Mouse (Mus musculus): ENCODE measurements around the gene Rbm17. TPM values are rescaled to one million over a fixed set of nuclear protein-coding genes. Genes with fewer than 3 reads are reported as not detected.

Rbm17 gene
- polyA plus RNA-seq, 1 experiment, result 123 TPM

- no peaks in the 10 kb centered on the region for H3K27me3 ChIP-seq (replicated peaks)
- H3K36me3 ChIP-seq (replicated peaks; ENCODE audit: low read length), result peaks cover 37% of the 10 kb centered on the region
Measured at GRCm38 (mm10) chr2:11602506-11603489, 1.2 kb downstream of the Rbm17 start.

GRCm38 (mm10) chr2:11601795-11602194 is 2.2 kb downstream of the Rbm17 start:
- H3K4me3 ChIP-seq (replicated peaks), result peak overlapping the region; percentile 97
- no peaks in the 10 kb centered on the region for H3K9me3 ChIP-seq
- peaks cover 47% of the 10 kb centered on the region for H3K36me3 ChIP-seq (replicated peaks; ENCODE audit: low read length)
- H3K4me1 ChIP-seq, result peaks cover 45% of the 10 kb centered on the region
- TF ChIP-seq FLI1 (IDR thresholded peaks at IDR 0.05; ENCODE audit: low read length), result no peak
- no peak for TF ChIP-seq GATA1 (IDR thresholded peaks at IDR 0.05; ENCODE audit: borderline replicate concordance, low read length)
- H3K27me3 ChIP-seq (replicated peaks), result no peaks in the 10 kb centered on the region

More at GRCm38 (mm10) chr2:11602506-11603489, 1.2 kb downstream of the Rbm17 start:
- peak overlapping the region; percentile 97 for H3K4me3 ChIP-seq (replicated peaks)
- no peaks in the 10 kb centered on the region for H3K9me3 ChIP-seq
- peaks cover 35% of the 10 kb centered on the region for H3K4me1 ChIP-seq
- TF ChIP-seq GATA1 (IDR thresholded peaks at IDR 0.05; ENCODE audit: borderline replicate concordance, low read length), result no peak
- no peak for TF ChIP-seq FLI1 (IDR thresholded peaks at IDR 0.05; ENCODE audit: low read length)

- Histone ChIP-seq H3K36me3 (replicated peaks; ENCODE audit: low read length) (peaks cover 80% of the 10 kb centered on the region), H3K4me3 (replicated peaks) (peak overlapping the region; percentile 62), H3K4me1 (peaks cover 67% of the 10 kb centered on the region), H3K27me3 (replicated peaks) (no peaks in the 10 kb centered on the region), H3K9me3 (no peaks in the 10 kb centered on the region)
- TF ChIP-seq GATA1 (IDR thresholded peaks at IDR 0.05; ENCODE audit: borderline replicate concordance, low read length) (no peak), FLI1 (IDR thresholded peaks at IDR 0.05; ENCODE audit: low read length) (no peak)
Measured at GRCm38 (mm10) chr2:11597906-11598305, 6.0 kb downstream of the Rbm17 start.

DNA sequence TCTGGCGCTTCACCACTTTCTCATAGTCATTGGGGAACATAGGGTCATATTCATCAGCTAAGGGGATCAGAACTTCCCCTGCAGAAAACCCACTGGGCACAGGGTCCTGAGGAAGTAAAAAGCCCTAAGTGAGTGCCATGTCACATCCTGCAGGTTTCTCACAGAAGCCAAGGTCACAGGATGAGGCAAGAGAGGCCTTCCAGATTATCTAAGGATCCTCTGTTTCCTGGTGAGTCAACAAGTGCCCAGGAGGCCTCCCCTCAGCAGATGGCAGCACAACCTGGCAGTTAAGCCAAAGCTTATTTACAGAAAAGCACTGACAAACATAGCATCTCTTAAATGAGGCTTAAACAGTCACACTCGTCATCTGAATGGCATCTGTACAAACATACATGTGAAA is 7.3 kb downstream of the Rbm17 start:
- Histone ChIP-seq H3K27me3 (replicated peaks) (no peaks in the 10 kb centered on the region), H3K4me1 (peaks cover 60% of the 10 kb centered on the region), H3K36me3 (replicated peaks; ENCODE audit: low read length) (peaks cover 92% of the 10 kb centered on the region), H3K9me3 (no peaks in the 10 kb centered on the region), H3K4me3 (replicated peaks) (peak overlapping the region; percentile 67)
- TF ChIP-seq GATA1 (IDR thresholded peaks at IDR 0.05; ENCODE audit: borderline replicate concordance, low read length) (no peak; the same call in 2 of the 3 replicates), FLI1 (IDR thresholded peaks at IDR 0.05; ENCODE audit: low read length) (no peak)

DNA sequence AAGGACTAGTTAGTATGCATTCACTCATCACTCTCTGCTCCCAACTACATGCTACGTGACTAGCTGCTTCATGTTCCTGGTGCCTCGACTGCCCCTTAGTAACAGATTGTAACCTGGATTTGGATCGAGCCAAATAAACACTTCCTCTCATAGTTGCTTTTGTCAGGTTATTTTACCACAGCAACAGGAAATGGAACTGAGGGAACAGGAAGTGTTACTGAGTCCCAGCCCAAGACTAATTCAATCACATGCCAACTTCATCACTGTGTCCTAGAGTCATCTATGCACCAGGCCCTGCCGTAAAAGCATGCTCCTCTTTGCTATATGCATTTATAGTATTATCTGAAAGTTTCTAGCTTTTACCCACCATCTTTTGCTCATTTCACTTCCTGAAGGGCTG is 16.0 kb downstream of the Rbm17 start:
- Histone ChIP-seq H3K9me3 (no peaks in the 10 kb centered on the region), H3K4me3 (replicated peaks) (no peak overlapping the region), H3K36me3 (replicated peaks; ENCODE audit: low read length) (peaks cover 97% of the 10 kb centered on the region), H3K4me1 (peaks cover 28% of the 10 kb centered on the region), H3K27me3 (replicated peaks) (no peaks in the 10 kb centered on the region)
- no peak for TF ChIP-seq FLI1 (IDR thresholded peaks at IDR 0.05; ENCODE audit: low read length)
- TF ChIP-seq GATA1 (IDR thresholded peaks at IDR 0.05; ENCODE audit: borderline replicate concordance, low read length), result no peak

- peaks cover 33% of the 10 kb centered on the region for H3K36me3 ChIP-seq (replicated peaks; ENCODE audit: low read length)
- H3K27me3 ChIP-seq (replicated peaks), result no peaks in the 10 kb centered on the region
- peaks cover 13% of the 10 kb centered on the region for H3K9me3 ChIP-seq
- H3K4me1 ChIP-seq, result peaks cover 15% of the 10 kb centered on the region; the same call in 1 of the 2 replicates
- no peak for TF ChIP-seq GATA1 (IDR thresholded peaks at IDR 0.05; ENCODE audit: borderline replicate concordance, low read length)
- no peak for TF ChIP-seq FLI1 (IDR thresholded peaks at IDR 0.05; ENCODE audit: low read length)
- H3K4me3 ChIP-seq (replicated peaks), result no peak overlapping the region
Measured at GRCm38 (mm10) chr2:11579399-11579798, 24.6 kb downstream of the Rbm17 start.

DNA sequence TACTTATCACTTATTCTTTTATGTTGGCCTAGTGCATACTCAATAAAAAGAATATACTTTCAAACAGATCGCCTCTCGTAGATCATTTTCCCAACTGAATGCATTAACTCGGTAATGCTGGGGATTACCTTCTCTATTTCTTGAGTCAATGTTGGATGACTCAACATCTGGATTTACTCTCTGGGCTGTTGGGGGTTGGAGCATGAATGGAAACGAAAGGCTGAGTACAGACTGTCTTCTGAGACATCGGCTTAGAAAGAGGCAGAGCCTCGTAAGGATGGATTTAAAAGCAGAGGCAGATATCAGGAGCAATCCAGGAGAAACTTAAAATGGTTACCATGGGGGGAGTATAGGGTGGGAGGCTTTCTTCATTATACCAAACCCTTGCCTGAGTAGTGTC is 25.8 kb downstream of the Rbm17 start:
- H3K36me3 ChIP-seq (replicated peaks; ENCODE audit: low read length), result peaks cover 24% of the 10 kb centered on the region

GRCm38 (mm10) chr2:11573684-11574083 is 30.3 kb downstream of the Rbm17 start:
- Histone ChIP-seq H3K9me3 (no peaks in the 10 kb centered on the region), H3K4me1 (peaks cover 10% of the 10 kb centered on the region), H3K27me3 (replicated peaks) (no peaks in the 10 kb centered on the region), H3K36me3 (replicated peaks; ENCODE audit: low read length) (no peaks in the 10 kb centered on the region), H3K4me3 (replicated peaks) (no peak overlapping the region)
- TF ChIP-seq FLI1 (IDR thresholded peaks at IDR 0.05; ENCODE audit: low read length), result no peak
- no peak for TF ChIP-seq GATA1 (IDR thresholded peaks at IDR 0.05; ENCODE audit: borderline replicate concordance, low read length)

More for the DNA sequence above, 25.8 kb downstream of the Rbm17 start:
- peaks cover 13% of the 10 kb centered on the region for H3K9me3 ChIP-seq
- peaks cover 21% of the 10 kb centered on the region for H3K4me1 ChIP-seq
- no peaks in the 10 kb centered on the region for H3K27me3 ChIP-seq (replicated peaks)
- H3K4me3 ChIP-seq (replicated peaks), result no peak overlapping the region
- TF ChIP-seq FLI1 (IDR thresholded peaks at IDR 0.05; ENCODE audit: low read length), result no peak
- TF ChIP-seq GATA1 (IDR thresholded peaks at IDR 0.05; ENCODE audit: borderline replicate concordance, low read length), result no peak

- Histone ChIP-seq H3K4me3 (replicated peaks) (no peak overlapping the region), H3K9me3 (no peaks in the 10 kb centered on the region), H3K36me3 (replicated peaks; ENCODE audit: low read length) (no peaks in the 10 kb centered on the region), H3K27me3 (replicated peaks) (no peaks in the 10 kb centered on the region), H3K4me1 (peaks cover 26% of the 10 kb centered on the region)
- TF ChIP-seq FLI1 (IDR thresholded peaks at IDR 0.05; ENCODE audit: low read length) (no peak), GATA1 (IDR thresholded peaks at IDR 0.05; ENCODE audit: borderline replicate concordance, low read length) (no peak)
Measured at GRCm38 (mm10) chr2:11571004-11571535, 32.9 kb downstream of the Rbm17 start.

DNA sequence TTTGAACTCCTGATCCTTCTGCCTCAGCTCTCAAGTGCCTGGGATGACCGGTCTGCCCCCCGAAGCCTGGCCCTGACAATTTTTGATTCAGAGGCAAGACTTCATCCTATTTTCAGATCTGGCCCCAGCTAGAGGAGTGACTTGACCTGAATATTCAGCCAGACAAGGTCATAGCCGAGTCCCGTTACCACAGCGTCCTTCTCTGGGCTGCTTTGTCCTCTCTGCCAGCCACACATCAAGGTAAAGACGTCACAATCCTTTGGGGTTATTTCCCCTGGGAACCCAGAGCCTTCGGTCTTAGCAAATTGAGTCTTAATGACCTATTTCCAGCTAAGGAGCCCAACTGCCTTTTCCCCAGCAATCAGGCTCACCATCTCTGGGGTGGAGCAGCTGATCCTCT is 35.5 kb downstream of the Rbm17 start:
- H3K4me3 ChIP-seq (replicated peaks), result no peak overlapping the region
- H3K27me3 ChIP-seq (replicated peaks), result no peaks in the 10 kb centered on the region
- no peaks in the 10 kb centered on the region for H3K9me3 ChIP-seq
- no peak for TF ChIP-seq FLI1 (IDR thresholded peaks at IDR 0.05; ENCODE audit: low read length)
- TF ChIP-seq GATA1 (IDR thresholded peaks at IDR 0.05; ENCODE audit: borderline replicate concordance, low read length), result no peak
- H3K4me1 ChIP-seq, result peaks cover 44% of the 10 kb centered on the region
- no peaks in the 10 kb centered on the region for H3K36me3 ChIP-seq (replicated peaks; ENCODE audit: low read length)

Measured in megakaryocyte, embryonic 14.5 days (primary cell).